Mouse (Mus musculus): Measurements from ENCODE around the gene Sat1.

DNA sequence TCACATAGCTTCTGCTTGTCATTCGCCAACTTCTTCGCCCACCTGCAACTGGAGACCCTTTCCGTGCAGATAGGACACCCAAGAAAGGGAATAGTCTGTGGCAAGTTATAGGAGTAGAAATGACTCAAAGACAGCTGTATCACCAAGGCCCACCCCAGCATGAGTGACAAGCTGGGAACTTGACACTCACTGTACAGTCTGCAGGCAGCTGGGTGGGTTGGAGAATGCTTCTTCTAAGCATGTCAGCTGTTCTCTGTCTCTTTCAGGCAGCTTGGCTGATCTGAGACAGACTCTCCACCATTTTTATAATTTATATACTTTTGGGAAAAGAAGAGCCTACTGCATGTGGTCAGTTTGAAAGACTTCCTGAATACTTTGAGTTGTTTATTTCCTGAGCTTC is 48.6 kb downstream of the Sat1 start:
- no peak for TF ChIP-seq POLR2A (IDR thresholded peaks at IDR 0.05; ENCODE audit: borderline replicate concordance, insufficient read depth, low read length)
- no peak for TF ChIP-seq CTCF (IDR thresholded peaks at IDR 0.05; ENCODE audit: borderline replicate concordance, insufficient read depth, low read depth, low read length)
